Mouse (Mus musculus): Measurements from ENCODE around the gene Olfr524. TPM values are rescaled to one million over a fixed set of nuclear protein-coding genes. Genes with fewer than 3 reads are reported as not detected.

Olfr524 gene
- total RNA-seq (2021), result not detected
- long read RNA-seq, experiment 1, result 0 reads
- long read RNA-seq, experiment 2, result 0 reads

- no peak for DNase-seq
These were observed at the start of gene Olfr524 for GRCm38 (mm10) chr7:140205864-140206263. Gene Olfr524 (minus strand): TSS chr7:140205964.

- DNase-seq, result no peak
These were observed 48.1 kb upstream of the Olfr524 start for GRCm38 (mm10) chr7:140253780-140254299.

- DNase-seq, result no peak
These were observed 41.5 kb upstream of the Olfr524 start, which contains the start of gene 5830411N06Rik for GRCm38 (mm10) chr7:140247216-140247615. Gene 5830411N06Rik (plus strand): TSS chr7:140247284.

DNA sequence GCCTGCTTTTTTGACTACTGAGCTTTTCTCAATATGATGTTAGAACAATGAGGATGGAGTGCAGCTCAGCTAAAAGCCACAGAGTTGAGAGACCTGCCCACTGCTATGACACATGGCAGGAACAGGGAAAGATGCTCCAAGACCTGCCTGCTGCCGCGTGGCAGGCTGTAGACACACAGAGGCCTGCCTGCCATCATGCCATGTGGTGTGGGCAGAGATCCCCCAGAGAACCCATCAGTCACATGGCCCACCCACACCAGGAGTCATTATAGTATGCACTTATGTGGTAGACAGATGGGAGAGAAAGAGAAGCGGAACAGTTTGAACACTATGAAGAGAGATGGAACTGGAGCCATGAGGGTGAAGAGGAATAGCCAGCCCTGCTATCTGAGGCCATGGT is 27.9 kb upstream of the Olfr524 start:
- no peak for DNase-seq

GRCm38 (mm10) chr7:140231026-140231425 is 25.3 kb upstream of the Olfr524 start:
- no peak for DNase-seq

- no peak for DNase-seq
These were observed 22.7 kb upstream of the Olfr524 start for GRCm38 (mm10) chr7:140228476-140228875.

DNA sequence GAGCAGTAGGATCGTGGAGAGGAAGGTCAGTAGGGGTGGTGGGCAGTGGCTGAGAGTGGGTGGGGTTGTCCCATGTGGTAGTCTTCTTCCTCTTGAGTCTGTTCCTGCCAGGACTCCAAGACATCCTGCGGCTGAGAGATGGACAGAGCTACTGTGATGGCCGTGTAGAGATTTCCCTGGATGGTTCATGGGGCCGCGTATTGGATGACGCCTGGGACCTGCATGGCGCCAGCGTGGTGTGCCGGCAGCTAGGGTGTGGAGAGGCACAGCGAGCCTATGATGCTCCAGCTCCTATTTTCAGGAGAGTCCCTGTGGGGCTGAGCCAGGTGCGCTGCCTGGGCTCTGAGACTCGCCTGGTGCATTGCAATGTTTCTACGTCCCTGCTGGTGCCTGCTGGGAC is 18.4 kb upstream of the Olfr524 start:
- no peak for DNase-seq

- DNase-seq, result no peak
These were observed 14.6 kb upstream of the Olfr524 start for GRCm38 (mm10) chr7:140220375-140220774.

DNA sequence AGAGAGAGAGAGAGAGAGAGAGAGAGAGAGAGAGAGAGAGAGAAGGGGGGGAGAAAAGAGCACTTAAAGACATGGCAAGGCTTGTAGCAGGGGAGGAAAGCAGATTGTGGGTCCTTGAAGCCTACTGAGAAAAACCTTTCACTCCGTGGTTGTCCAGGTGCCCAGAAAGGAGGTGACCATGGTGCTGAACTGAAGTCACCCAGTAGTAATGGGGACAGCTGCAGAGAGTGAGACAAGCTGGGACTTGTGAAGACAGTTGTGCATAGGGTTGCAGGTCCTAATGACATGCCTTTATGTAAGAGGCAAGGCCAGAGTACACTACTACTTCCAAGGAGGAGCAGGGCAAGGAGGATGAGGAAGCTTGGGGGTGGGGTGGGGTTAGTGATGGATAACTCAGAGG is 13.5 kb upstream of the Olfr524 start:
- DNase-seq, result no peak

- no peak for DNase-seq
These were observed 12.2 kb upstream of the Olfr524 start, which contains the start of gene Cd163l1 for GRCm38 (mm10) chr7:140217967-140218366. Gene Cd163l1 (plus strand): TSS chr7:140218267.

DNA sequence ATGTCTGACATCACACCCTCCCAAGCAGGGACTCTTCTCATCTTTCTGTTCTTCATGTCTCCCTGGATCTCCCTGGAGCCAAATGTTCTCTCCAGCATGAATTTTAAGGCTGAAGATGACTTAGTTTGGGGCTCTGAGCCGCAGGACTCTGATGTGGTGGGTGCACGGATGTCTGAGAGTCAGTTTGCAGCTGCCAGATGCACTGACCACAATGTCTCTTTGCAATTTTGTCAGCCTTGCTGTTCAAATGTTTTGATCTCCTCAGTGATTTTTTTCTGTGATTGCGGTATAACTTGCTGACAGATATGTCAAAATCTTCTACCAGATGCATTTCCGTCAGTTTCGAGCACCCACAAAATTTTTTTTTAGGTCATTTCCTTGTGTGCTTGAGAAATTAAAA is 8.1 kb upstream of the Olfr524 start:
- DNase-seq, result no peak

- DNase-seq, result no peak
These were observed 2.9 kb upstream of the Olfr524 start for GRCm38 (mm10) chr7:140208677-140209076.

- no peak for DNase-seq
These were observed 2.4 kb upstream of the Olfr524 start for GRCm38 (mm10) chr7:140208153-140208552.

GRCm38 (mm10) chr7:140206904-140207303 is 1.1 kb upstream of the Olfr524 start:
- no peak for DNase-seq

- DNase-seq, result no peak
These were observed 4.7 kb downstream of the Olfr524 start for GRCm38 (mm10) chr7:140201090-140201489.

- DNase-seq, result no peak
These were observed 9.8 kb downstream of the Olfr524 start for GRCm38 (mm10) chr7:140196002-140196401.

DNA sequence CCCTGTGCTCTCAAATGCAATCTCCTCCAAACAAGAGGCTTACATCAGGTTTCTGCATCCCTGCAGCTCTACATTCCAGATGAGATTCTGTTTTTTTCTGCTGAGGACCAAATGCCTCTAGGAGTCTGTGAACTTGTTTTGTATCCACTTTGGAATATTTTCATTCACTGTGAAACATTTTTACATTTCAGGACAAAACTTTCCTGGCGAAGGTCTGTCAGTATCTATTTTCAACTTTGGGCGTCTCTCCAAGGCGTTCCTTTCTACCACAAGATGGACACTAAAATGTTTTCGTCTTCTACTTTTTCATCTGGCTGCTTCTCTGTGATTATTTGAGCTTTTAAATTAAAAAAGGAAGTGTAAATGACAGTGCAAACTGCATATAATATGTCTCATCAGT is 11.7 kb downstream of the Olfr524 start:
- no peak for DNase-seq

DNA sequence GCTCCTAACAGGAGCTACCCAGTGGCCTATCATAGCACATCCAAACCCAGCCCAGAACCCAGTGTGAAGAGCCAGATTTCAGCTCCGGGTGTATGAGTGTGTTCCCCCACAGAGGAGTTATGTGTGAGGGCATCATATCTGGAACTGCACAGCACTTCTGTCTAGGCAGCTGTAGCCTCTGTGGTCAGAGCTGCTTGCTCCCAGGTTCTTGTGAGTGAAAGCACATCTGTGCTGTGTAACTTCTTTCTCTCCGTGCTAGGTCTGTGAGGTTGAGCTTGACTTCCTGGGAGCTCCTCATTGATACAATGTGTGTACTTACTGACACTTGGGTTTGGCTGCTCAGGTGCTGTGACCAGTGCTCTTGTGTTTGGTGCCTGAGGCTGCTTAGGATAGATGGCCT is 12.9 kb downstream of the Olfr524 start:
- no peak for DNase-seq

DNA sequence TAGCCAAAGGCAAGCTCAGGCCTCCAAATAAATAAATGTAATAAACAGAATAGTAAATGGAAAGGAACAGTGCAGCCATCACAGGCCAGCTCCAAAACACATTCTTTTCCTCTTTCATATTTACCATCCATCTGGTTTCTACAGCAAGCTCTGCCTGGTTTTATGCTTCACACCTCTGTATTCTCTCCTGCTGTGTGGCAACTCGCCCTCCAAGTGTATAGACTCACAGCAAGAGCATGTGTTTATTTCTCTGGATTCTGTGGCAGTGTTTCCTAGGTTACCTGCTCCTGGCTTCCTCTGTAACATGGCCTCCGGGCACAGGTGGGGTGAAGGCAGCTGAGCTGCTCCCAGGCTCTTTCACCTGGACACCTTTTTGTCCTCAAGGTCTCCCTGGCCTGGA is 13.3 kb downstream of the Olfr524 start:
- DNase-seq, result no peak

DNA sequence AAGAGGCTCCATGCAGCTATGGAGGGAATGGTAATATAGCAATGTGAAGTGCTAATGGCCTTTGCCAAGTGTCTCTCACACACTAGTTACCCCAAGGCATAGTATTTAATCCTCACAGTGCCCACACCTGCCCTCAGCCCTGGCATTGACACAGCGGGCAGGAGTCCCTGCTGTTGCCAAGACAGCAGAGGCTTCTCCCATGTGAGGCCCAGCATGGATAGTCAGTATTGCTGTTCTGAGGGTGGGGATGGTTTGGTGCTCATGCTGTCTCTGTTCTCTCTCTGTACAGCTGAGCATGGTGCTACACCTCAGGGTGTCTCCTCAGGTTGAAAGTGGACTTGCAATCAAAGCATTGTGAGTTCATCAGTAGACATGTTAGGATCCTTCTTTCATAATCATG is 15.3 kb downstream of the Olfr524 start:
- no peak for DNase-seq

GRCm38 (mm10) chr7:140188391-140189328 is 17.1 kb downstream of the Olfr524 start:
- DNase-seq, result no peak

- no peak for DNase-seq
These were observed 17.9 kb downstream of the Olfr524 start for GRCm38 (mm10) chr7:140187721-140188390.
